Mouse (Mus musculus) cerebellum, adult 2 months (tissue): ENCODE data around the gene Ern1. TPM values are rescaled to one million over a fixed set of nuclear protein-coding genes. Genes with fewer than 3 reads are reported as not detected.

Experiments
- DNase-seq, 2 experiments: peaks; one replicate each; pipeline ENCODE4 v3.0.0; 2021
- H3K27ac ChIP-seq: fragments of 200-500 bp; 2 replicates; pipeline ENCODE4 v1.5.1; 2012; ENCODE audit warnings: low read length, control low read depth, inconsistent platforms; ENCODE audit not compliant: insufficient read depth
- H3K27me3 ChIP-seq: fragments of 200-500 bp; 2 replicates; pipeline ENCODE4 v1.6.1; 2012; ENCODE audit warnings: inconsistent platforms, mild to moderate bottlenecking, low read length, moderate library complexity; ENCODE audit not compliant: control insufficient read depth, insufficient read depth
- H3K4me1 ChIP-seq: fragments of 200-500 bp; 2 replicates; pipeline ENCODE4 v1.6.1; 2011; ENCODE audit warnings: low read length; ENCODE audit not compliant: control insufficient read depth, insufficient read depth
- H3K4me3 ChIP-seq: fragments of 200-500 bp; replicated peaks from 2 replicates; pipeline ENCODE3; 2011; ENCODE audit warnings: mild to moderate bottlenecking, low read depth, low read length, control low read depth; ENCODE audit not compliant: insufficient read depth
- CTCF ChIP-seq: fragments of 200-500 bp; IDR thresholded peaks from 2 replicates; pipeline ENCODE4 v1.5.1; 2011; ENCODE audit warnings: low read depth, mild to moderate bottlenecking, control low read depth, low read length, moderate library complexity, borderline replicate concordance; ENCODE audit not compliant: insufficient read depth
- POLR2A ChIP-seq: fragments of 200-500 bp; IDR thresholded peaks from 2 replicates; pipeline ENCODE4 v1.6.1; 2011; ENCODE audit warnings: low read length, control low read depth, borderline replicate concordance; ENCODE audit not compliant: insufficient read depth
- WGBS: fragments of 180-500 bp; shearing (Covaris S2); methylation state at CpG from one replicate; pipeline ENCODE4 v1.1.7; 2018; 5-methylcytosine and 5-hydroxymethylcytosine counted together
- polyA plus RNA-seq: library from polyadenylated mRNA; depleted of rRNA; stranded (reverse); fragments of >200 nt; gene quantifications from 2 replicates; pipeline ENCODE4 v1.2.3, GENCODE M21; 2012

Gene Ern1
- polyA plus RNA-seq, 1 experiment = 7.6 TPM

GRCm38 (mm10) chr11:106383051-106383790 lies 104.4 kb downstream of the Ern1 start:
- Histone ChIP-seq H3K4me1 (no peaks in the 10 kb centered on the region), H3K4me3 (no peak overlapping the region), H3K27ac (no peak overlapping the region), H3K27me3 (no peaks in the 10 kb centered on the region)
- WGBS = 83% methylated on average over 6 of the region's 6 CpGs
- no peak for TF ChIP-seq CTCF
- no peak for TF ChIP-seq POLR2A
- DNase-seq = no peak

- WGBS = 87% methylated on average over 5 of the region's 5 CpGs
- TF ChIP-seq POLR2A (no peak), CTCF (no peak)
- no peaks in the 10 kb centered on the region for H3K4me1 ChIP-seq
- no peak for DNase-seq
- H3K4me3 ChIP-seq = no peak overlapping the region
- H3K27me3 ChIP-seq = no peaks in the 10 kb centered on the region
- H3K27ac ChIP-seq = no peak overlapping the region
Observed at GRCm38 (mm10) chr11:106382424-106382823, 105.2 kb downstream of the Ern1 start.

GRCm38 (mm10) chr11:106381883-106382282 lies 105.8 kb downstream of the Ern1 start:
- no peak overlapping the region for H3K4me3 ChIP-seq
- no peak overlapping the region for H3K27ac ChIP-seq
- TF ChIP-seq CTCF = no peak
- no peak for TF ChIP-seq POLR2A

GRCm38 (mm10) chr11:106381011-106381410 lies 106.6 kb downstream of the Ern1 start:
- no peak for DNase-seq
- TF ChIP-seq POLR2A (no peak), CTCF (0 out of 2 replicates have a peak, but pooled peaks have one; percentile 20)
- Histone ChIP-seq H3K27me3 (no peaks in the 10 kb centered on the region), H3K4me3 (no peak overlapping the region), H3K4me1 (no peaks in the 10 kb centered on the region), H3K27ac (no peak overlapping the region)
- 82% methylated on average over 11 of the region's 11 CpGs for WGBS

More at GRCm38 (mm10) chr11:106381883-106382282, 105.8 kb downstream of the Ern1 start:
- H3K4me1 ChIP-seq = no peaks in the 10 kb centered on the region
- no peak for DNase-seq
- 51% methylated on average over 7 of the region's 7 CpGs for WGBS
- no peaks in the 10 kb centered on the region for H3K27me3 ChIP-seq

- H3K4me3 ChIP-seq = no peak overlapping the region
- TF ChIP-seq CTCF (no peak), POLR2A (no peak)
- whole genome bisulfite sequencing = 86% methylated on average over 5 of the region's 5 CpGs
- DNase-seq = no peak
- H3K4me1 ChIP-seq = no peaks in the 10 kb centered on the region
- no peak overlapping the region for H3K27ac ChIP-seq
- no peaks in the 10 kb centered on the region for H3K27me3 ChIP-seq
Observed at GRCm38 (mm10) chr11:106374979-106375378, 112.7 kb downstream of the Ern1 start.

GRCm38 (mm10) chr11:106374559-106374958 lies 113.1 kb downstream of the Ern1 start:
- Histone ChIP-seq H3K4me3 (no peak overlapping the region), H3K27ac (no peak overlapping the region), H3K4me1 (no peaks in the 10 kb centered on the region), H3K27me3 (no peaks in the 10 kb centered on the region)
- 48% methylated on average over 9 of the region's 9 CpGs for WGBS
- DNase-seq = no peak
- TF ChIP-seq POLR2A (no peak), CTCF (no peak)

GRCm38 (mm10) chr11:106373998-106374397 lies 113.7 kb downstream of the Ern1 start:
- Histone ChIP-seq H3K4me3 (no peak overlapping the region), H3K4me1 (no peaks in the 10 kb centered on the region), H3K27me3 (no peaks in the 10 kb centered on the region), H3K27ac (no peak overlapping the region)
- TF ChIP-seq POLR2A (no peak), CTCF (no peak)
- DNase-seq = no peak
- WGBS = 75% methylated on average over 11 of the region's 11 CpGs

GRCm38 (mm10) chr11:106366316-106366715 lies 121.3 kb downstream of the Ern1 start:
- peak; percentile 64 to 79 for DNase-seq
- TF ChIP-seq POLR2A (no peak), CTCF (peak; percentile 89)
- Histone ChIP-seq H3K4me3 (no peak overlapping the region), H3K27ac (no peak overlapping the region), H3K4me1 (no peaks in the 10 kb centered on the region), H3K27me3 (no peaks in the 10 kb centered on the region)
- WGBS = 5% methylated on average over 3 of the region's 3 CpGs
